Comparison of ENCODE assay signal across 13 mouse cellular contexts in the genomic region with DNA sequence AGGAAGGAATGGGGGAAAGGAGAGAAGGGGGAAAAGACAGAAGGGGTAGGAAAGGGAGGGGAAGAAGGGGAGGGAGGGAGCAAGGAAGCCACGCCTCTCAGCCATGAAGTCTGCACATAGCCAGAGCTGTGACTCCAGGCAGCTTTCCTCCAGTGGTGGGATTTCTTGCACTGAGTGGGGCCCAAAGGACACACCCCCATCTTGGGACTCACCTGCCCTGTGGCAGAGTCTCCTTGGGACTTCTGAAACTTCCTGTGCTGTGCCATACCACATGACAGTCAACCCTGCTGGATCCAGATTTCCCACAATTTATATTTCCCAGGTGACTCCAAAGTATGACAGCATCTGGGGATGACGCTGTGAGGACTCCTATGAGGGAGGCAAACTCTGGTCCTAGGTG.
"Had no signal": no experiment of that assay in that cellular context is flagged by ENCODE, and none has a peak within 500 bp of the region (broad histone marks: within the 10 kb centered on the region; RNA-seq: fewer than 3 reads in every experiment).

No protein-coding gene starts in this region.

- H3K9ac ChIP-seq: kidney, embryonic 15.5 days; liver, embryonic 15.5 days; stomach, embryonic 15.5 days had no signal

- H3K4me1 ChIP-seq: liver, embryonic 15.5 days; stomach, embryonic 15.5 days had no signal

- H3K9me3 ChIP-seq: limb, embryonic 10.5 days; liver, embryonic 15.5 days; stomach, embryonic 15.5 days had no signal

- DNase-seq: kidney, adult 18-20 months; kidney, postnatal 25 days; lung, adult 2 months; lung, postnatal 36 days; thymus, adult 2 months; thymus, postnatal 25 days had no signal

- H3K36me3 ChIP-seq: kidney, embryonic 15.5 days; limb, embryonic 10.5 days; liver, embryonic 15.5 days; stomach, embryonic 15.5 days had no signal

- ATAC-seq: lung, postnatal 0 days had no signal

- H3K27me3 ChIP-seq: kidney, embryonic 15.5 days; liver, embryonic 15.5 days; stomach, embryonic 15.5 days had no signal

- H3K4me3 ChIP-seq: kidney, embryonic 15.5 days; left cerebral cortex, adult 2 months; limb, embryonic 10.5 days; liver, embryonic 15.5 days; stomach, embryonic 15.5 days had no signal

- H3K4me2 ChIP-seq: kidney, embryonic 15.5 days; liver, embryonic 11.5 days; liver, embryonic 15.5 days; stomach, embryonic 15.5 days had no signal

- H3K27ac ChIP-seq: kidney, embryonic 15.5 days; left cerebral cortex, adult 2 months; limb, embryonic 10.5 days; liver, embryonic 15.5 days; stomach, embryonic 15.5 days had no signal
